Mouse (Mus musculus) ovary, postnatal 10 days (tissue): ENCODE measurements at regions not wholly inside any gene's neighbourhood (a gene's known extent, or its start where the extent isn't known, plus 50 kb on each side); places are given as distances from the start of the nearest gene placed in this dataset.

Experiments
- DNase-seq: peaks from one replicate; pipeline ENCODE4 v3.0.0; 2022; ENCODE audit warnings: low spot score

DNA sequence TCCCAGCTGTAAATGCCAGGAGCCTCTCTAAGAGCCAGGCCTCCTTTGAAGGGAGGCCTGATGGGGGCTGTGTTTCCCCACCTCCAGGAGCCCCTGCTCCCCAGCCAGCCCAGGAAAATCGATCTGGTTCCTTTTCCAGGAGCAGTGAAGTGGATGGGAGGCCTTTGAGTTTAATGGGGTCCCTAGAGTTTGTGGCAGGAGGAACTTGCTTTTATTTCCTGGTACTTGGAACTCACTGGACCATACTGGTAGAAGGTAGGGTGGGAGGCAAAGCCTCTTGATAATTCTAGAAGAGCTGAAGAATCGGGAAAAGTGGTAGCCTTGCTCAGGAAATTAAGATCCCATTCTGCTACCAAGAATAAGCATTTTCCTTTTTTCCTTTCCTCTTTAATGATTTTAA is 50.7 kb upstream of the Ncam1 start:
- DNase-seq, result no peak

DNA sequence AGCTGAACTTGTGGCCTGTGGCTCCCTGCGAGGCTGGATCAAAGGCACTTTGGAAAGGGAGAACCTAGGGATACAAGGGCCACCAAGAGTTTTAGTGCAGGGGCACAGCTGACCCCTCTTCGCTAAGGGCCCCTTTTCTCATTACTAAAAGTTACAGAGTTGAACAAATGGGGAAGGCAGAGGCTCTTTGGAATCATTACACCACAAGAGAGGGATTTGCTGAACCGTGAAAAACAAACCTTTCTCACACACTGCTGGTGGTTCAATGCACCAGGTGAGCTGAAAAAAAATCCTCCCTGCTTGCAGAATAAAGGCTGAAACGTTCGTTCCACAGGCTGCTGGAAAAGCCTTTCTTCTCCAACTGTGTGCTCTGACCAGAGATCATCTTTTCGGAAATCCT is 50.2 kb upstream of the Ncam1 start:
- no peak for DNase-seq
